Mouse (Mus musculus) C2C12 (cell line): ENCODE data around the gene Inpp5a.

Experiments used
- CEBPB ChIP-seq: IDR thresholded peaks from one replicate; pipeline ENCODE4 v1.6.1; 2011; ENCODE audit warnings: low read depth, mild to moderate bottlenecking, control low read depth, moderate library complexity
- CTCF ChIP-seq: IDR thresholded peaks from one replicate; pipeline ENCODE4 v1.5.1; 2011; ENCODE audit not compliant: control insufficient read depth, insufficient read depth, insufficient read length
- MAX ChIP-seq: IDR thresholded peaks from one replicate; pipeline ENCODE4 v1.6.1; 2011; ENCODE audit warnings: mild to moderate bottlenecking, control low read depth
- MYOD1 ChIP-seq: IDR thresholded peaks from one replicate; pipeline ENCODE4 v1.6.1; 2011; ENCODE audit warnings: low read depth; ENCODE audit not compliant: control insufficient read depth, insufficient read length
- USF1 ChIP-seq: IDR thresholded peaks from one replicate; pipeline ENCODE4 v1.6.1; 2011; ENCODE audit warnings: low read depth, mild to moderate bottlenecking, control low read depth, moderate library complexity

DNA sequence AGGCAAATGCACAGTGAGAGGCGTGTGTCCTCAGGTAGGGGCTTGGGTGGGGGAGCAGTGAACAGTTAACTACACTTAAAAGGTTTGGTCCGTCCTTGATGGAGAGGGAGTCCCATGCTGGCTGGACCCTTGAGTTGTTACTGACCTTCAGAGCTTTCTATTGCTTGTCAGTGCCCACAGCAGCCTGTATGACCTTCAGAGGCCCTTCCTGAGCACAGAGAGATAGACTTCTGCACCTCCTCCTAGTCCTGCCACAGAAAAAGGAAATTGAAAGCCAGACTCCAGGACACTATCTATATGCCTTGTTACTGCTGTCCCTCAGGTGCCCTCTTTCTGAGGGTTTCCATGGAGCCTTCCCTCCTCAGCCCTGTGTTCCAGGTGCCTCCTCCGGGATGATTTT is 49.7 kb upstream of the Inpp5a start:
- TF ChIP-seq CTCF, result no peak
- no peak for TF ChIP-seq CEBPB
- TF ChIP-seq MAX, result no peak
- no peak for TF ChIP-seq USF1
- no peak for TF ChIP-seq MYOD1
